Mouse (Mus musculus): ENCODE measurements around the gene Naga. TPM values are rescaled to one million over a fixed set of nuclear protein-coding genes. Genes with fewer than 3 reads are reported as not detected.

The Naga gene
- total and polyA plus RNA-seq, 3 experiments, result 17.7 to 28.2 (median 18.7) TPM

GRCm38 (mm10) chr15:82353745-82354113 lies 15.0 kb upstream of the Naga start:
- Histone ChIP-seq H3K36me3 (replicated peaks in 1 of 2; ENCODE audit: control insufficient read depth in 1 of 2, insufficient read depth in 1 of 2, low read length in 1 of 2) (peaks cover 19 to 32% of the 10 kb centered on the region in 2 experiments), H3K4me3 (replicated peaks in 1 of 3; ENCODE audit: low read depth in 2 of 3, low read length in 2 of 3, poor library complexity in 1 of 3) (peak overlapping the region; percentile 89 to 97 (median 96)), H3K79me2 (replicated peaks; ENCODE audit: control insufficient read depth, extremely low read depth, insufficient read depth, poor library complexity, severe bottlenecking) (peaks cover 15% of the 10 kb centered on the region), H3K27me3 (replicated peaks) (no peaks in the 10 kb centered on the region), H3K4me1 (ENCODE audit: control insufficient read depth in 1 of 2, insufficient read depth in 2 of 2) (peaks cover 1 to 24% of the 10 kb centered on the region in 2 experiments; a peak in 3 of 4 replicates), H3K27ac (ENCODE audit: insufficient read depth, low read depth) (0 out of 2 replicates have a peak overlapping the region, but pooled peaks have one; percentile 27), H3K9ac (ENCODE audit: insufficient read depth, low read depth) (peak overlapping the region; percentile 87), H3K4me2 (ENCODE audit: insufficient read depth, low read depth, poor library complexity, severe bottlenecking) (peak overlapping the region; percentile 63; the same call in 1 of the 2 replicates), H3K9me3 (replicated peaks; ENCODE audit: low read length) (peaks cover 2% of the 10 kb centered on the region)
- dilution Hi-C loops (cut with MboI; ENCODE audit: extremely low pct_ligation_motif_present, extremely low pct_unique_long_range_greater_than_20kb, low sequenced_read_pairs), result no loop called here
- in situ Hi-C loops (cut with MboI; ENCODE audit: low pct_ligation_motif_present, low pct_unique_long_range_greater_than_20kb, low sequenced_read_pairs), result loop anchor here (10.0 kb wide), 1 partner anchor 61 kb away; no protein-coding TSS in a partner anchor
- no peak for DNase-seq (ENCODE audit: extremely low read depth)
- no peak for TF ChIP-seq USF1 (IDR thresholded peaks at IDR 0.05; ENCODE audit: low read depth, low read length)
- TF ChIP-seq POLR2A (IDR thresholded peaks at IDR 0.05; ENCODE audit: low read depth, low read length), result no peak
- TF ChIP-seq MAZ (IDR thresholded peaks at IDR 0.05; ENCODE audit: low read depth, low read length), result no peak
- no peak for TF ChIP-seq BHLHE40 (IDR thresholded peaks at IDR 0.05; ENCODE audit: low read depth, low read length)
- TF ChIP-seq ZNF384 (IDR thresholded peaks at IDR 0.05; ENCODE audit: low read depth, low read length), result no peak
- no peak for TF ChIP-seq CHD2 (IDR thresholded peaks at IDR 0.05; ENCODE audit: low read length)
- no peak for TF ChIP-seq USF2 (conservative IDR thresholded peaks at IDR 0.05; ENCODE audit: low read depth, low read length)
- TF ChIP-seq MEF2A (IDR thresholded peaks at IDR 0.05; ENCODE audit: borderline replicate concordance, low read depth, low read length), result no peak
- no peak for TF ChIP-seq ZKSCAN1 (IDR thresholded peaks at IDR 0.05; ENCODE audit: borderline replicate concordance, low read depth, low read length)
- TF ChIP-seq POLR2AphosphoS2 (IDR thresholded peaks at IDR 0.05; ENCODE audit: low read depth, low read length), result no peak
- TF ChIP-seq MXI1 (IDR thresholded peaks at IDR 0.05; ENCODE audit: low read depth, low read length), result no peak
- no peak for TF ChIP-seq CHD1 (IDR thresholded peaks at IDR 0.05; ENCODE audit: low read depth, low read length)
- TF ChIP-seq E2F4 (IDR thresholded peaks at IDR 0.05; ENCODE audit: insufficient replicate concordance, low read depth, low read length), result no peak
- TF ChIP-seq MAFK (IDR thresholded peaks at IDR 0.05; ENCODE audit: insufficient replicate concordance, low read length), result no peak
- TF ChIP-seq RCOR1 (conservative IDR thresholded peaks at IDR 0.05; ENCODE audit: low read depth, low read length), result no peak
- TF ChIP-seq PAX5 (IDR thresholded peaks at IDR 0.05; ENCODE audit: low read length), result no peak
- no peak for TF ChIP-seq ELF1 (IDR thresholded peaks at IDR 0.05; ENCODE audit: low read depth, low read length)
- TF ChIP-seq SIN3A (IDR thresholded peaks at IDR 0.05; ENCODE audit: low read length), result no peak
- no peak for TF ChIP-seq UBTF (IDR thresholded peaks at IDR 0.05; ENCODE audit: low read depth, low read length)

- in situ Hi-C loops (cut with MboI; ENCODE audit: low pct_ligation_motif_present, low pct_unique_long_range_greater_than_20kb, low sequenced_read_pairs) (loop anchor here (10.0 kb wide), 1 partner anchor 62 kb away; no protein-coding TSS in a partner anchor), dilution Hi-C loops (cut with MboI; ENCODE audit: extremely low pct_ligation_motif_present, extremely low pct_unique_long_range_greater_than_20kb, low sequenced_read_pairs) (no loop called here)
- no peak for TF ChIP-seq ELF1 (IDR thresholded peaks at IDR 0.05; ENCODE audit: low read depth, low read length)
- TF ChIP-seq SIN3A (IDR thresholded peaks at IDR 0.05; ENCODE audit: low read length), result peak; percentile 52; the same call in 1 of the 2 replicates
- H3K9me3 ChIP-seq (replicated peaks; ENCODE audit: low read length), result peaks cover 2% of the 10 kb centered on the region
- peaks cover 24 to 37% of the 10 kb centered on the region in 2 experiments for H3K36me3 ChIP-seq (replicated peaks in 1 of 2; ENCODE audit: control insufficient read depth in 1 of 2, insufficient read depth in 1 of 2, low read length in 1 of 2)
- H3K27ac ChIP-seq (ENCODE audit: insufficient read depth, low read depth), result no peak overlapping the region
- H3K4me2 ChIP-seq (ENCODE audit: insufficient read depth, low read depth, poor library complexity, severe bottlenecking), result peak overlapping the region; percentile 63
- H3K4me3 ChIP-seq (replicated peaks in 1 of 3; ENCODE audit: low read depth in 2 of 3, low read length in 2 of 3, poor library complexity in 1 of 3), result peak overlapping the region; percentile 89 to 97 (median 96)
- DNase-seq (ENCODE audit: extremely low read depth), result no peak
- no peaks in the 10 kb centered on the region for H3K27me3 ChIP-seq (replicated peaks)
- peak overlapping the region; percentile 87 for H3K9ac ChIP-seq (ENCODE audit: insufficient read depth, low read depth)
- H3K79me2 ChIP-seq (replicated peaks; ENCODE audit: control insufficient read depth, extremely low read depth, insufficient read depth, poor library complexity, severe bottlenecking), result peaks cover 15% of the 10 kb centered on the region
- H3K4me1 ChIP-seq (ENCODE audit: control insufficient read depth in 1 of 2, insufficient read depth in 2 of 2), result peaks cover 6 to 30% of the 10 kb centered on the region in 2 experiments
Observed at GRCm38 (mm10) chr15:82353078-82353744, 14.5 kb upstream of the Naga start.
